Mouse (Mus musculus) liver, embryonic 13.5 days (tissue): ENCODE data around the gene Serpina1c. TPM values are rescaled to one million over a fixed set of nuclear protein-coding genes. Genes with fewer than 3 reads are reported as not detected.
"Not testable (repeated sequence)": the region's sequence is repeated elsewhere in the genome, so short reads cannot be mapped to it uniquely, and the experiment has no call there.

Source experiments
- ATAC-seq: fragments of 200-750 bp; cut with Nextera tagmentation; 2 replicates; pipeline ENCODE4 v1.8.0; 2017; ENCODE audit warnings: low read depth, mild to moderate bottlenecking, moderate number of reproducible peaks, moderate library complexity
- DNase-seq: peaks from one replicate; pipeline ENCODE4 v3.0.0; 2022
- H3K27ac ChIP-seq: fragments of 300-500 bp; sonication (generic); 2 replicates; pipeline ENCODE4 v1.5.1; 2015; ENCODE audit warnings: moderate library complexity, mild to moderate bottlenecking, inconsistent platforms
- H3K27me3 ChIP-seq: fragments of 300-500 bp; sonication (generic); 2 replicates; pipeline ENCODE4 v1.6.1; 2015; ENCODE audit warnings: mild to moderate bottlenecking, inconsistent platforms
- H3K36me3 ChIP-seq: fragments of 300-500 bp; sonication (generic); 2 replicates; pipeline ENCODE4 v1.6.1; 2015; ENCODE audit warnings: mild to moderate bottlenecking, inconsistent platforms
- H3K4me1 ChIP-seq: fragments of 300-500 bp; sonication (generic); replicated peaks from 2 replicates; pipeline ENCODE4 v1.6.1; 2015; ENCODE audit warnings: inconsistent platforms
- H3K4me2 ChIP-seq: fragments of 300-500 bp; sonication (generic); 2 replicates; pipeline ENCODE4 v1.6.1; 2015; ENCODE audit warnings: inconsistent platforms, mild to moderate bottlenecking, moderate library complexity
- H3K4me3 ChIP-seq: fragments of 300-500 bp; sonication (generic); replicated peaks from 2 replicates; pipeline ENCODE4 v1.5.1; 2015; ENCODE audit warnings: mild to moderate bottlenecking, inconsistent platforms
- H3K9ac ChIP-seq: fragments of 300-500 bp; sonication (generic); 2 replicates; pipeline ENCODE4 v1.6.1; 2015; ENCODE audit warnings: mild to moderate bottlenecking, inconsistent platforms
- H3K9me3 ChIP-seq: fragments of 300-500 bp; sonication (generic); replicated peaks from 2 replicates; pipeline ENCODE4 v1.6.1; 2016; ENCODE audit warnings: inconsistent platforms
- WGBS: fragments of 180-500 bp; shearing (Covaris S2); methylation state at CpG from one replicate; pipeline ENCODE4 v1.1.7; 2015; ENCODE audit not compliant: insufficient replicate concordance; 5-methylcytosine and 5-hydroxymethylcytosine counted together
- polyA plus RNA-seq: library from polyadenylated mRNA; unstranded; fragments of >200 nt; fragmentation: Nextera tagmentation; extraction: Ambion mirVana; gene quantifications from 2 replicates; pipeline ENCODE4 v1.2.1, GENCODE M21; 2015

Serpina1c gene
- polyA plus RNA-seq, 1 experiment from 2014 or later, result 90.8 TPM

GRCm38 (mm10) chr12:103853032-103853431, 51.7 kb downstream of the Serpina1c start:
- H3K36me3 ChIP-seq, H3K27me3 ChIP-seq, H3K9me3 ChIP-seq, H3K4me3 ChIP-seq, ATAC-seq, H3K9ac ChIP-seq, H3K27ac ChIP-seq, H3K4me1 ChIP-seq, DNase-seq, H3K4me2 ChIP-seq: not testable (repeated sequence)
- 72% methylated on average over 2 of the region's 2 CpGs for WGBS

Other genes with a start within 250 kb of the Serpina1c start
- gene Serpina6, start 247.7 kb downstream of the Serpina1c start, polyA plus RNA-seq, result 1,289 and 1,494 TPM in 2 replicates
- 0.08 and 0.10 TPM in 2 replicates for gene Serpina16, start 228.7 kb downstream of the Serpina1c start, polyA plus RNA-seq
- 0.07 and 0.12 TPM in 2 replicates for gene Serpina1f, start 209.4 kb downstream of the Serpina1c start, polyA plus RNA-seq
- 113 and 126 TPM in 2 replicates for gene Serpina1d, start 131.3 kb downstream of the Serpina1c start, polyA plus RNA-seq
- gene Serpina1b, start 74.5 kb downstream of the Serpina1c start, polyA plus RNA-seq, result 465 and 505 TPM in 2 replicates
- 280 and 331 TPM in 2 replicates for gene Serpina1a, start 41.3 kb downstream of the Serpina1c start, polyA plus RNA-seq
- gene Serpina1e, start 54.1 kb upstream of the Serpina1c start, polyA plus RNA-seq, result 82.4 and 89.4 TPM in 2 replicates
- 5.0 and 5.4 TPM in 2 replicates for gene Serpina11, start 85.1 kb upstream of the Serpina1c start, polyA plus RNA-seq
- not detected in 2 replicates for gene Serpina9, start 108.9 kb upstream of the Serpina1c start, polyA plus RNA-seq
- gene Serpina12, start 139.6 kb upstream of the Serpina1c start, polyA plus RNA-seq, result 0.06 TPM in 1 of 2 replicates, not detected in the other
- gene Serpina5, start 196.2 kb upstream of the Serpina1c start, polyA plus RNA-seq, result 0.05 TPM in 1 of 2 replicates, not detected in the other
- not detected in 2 replicates for gene Serpina3a, start 207.8 kb upstream of the Serpina1c start, polyA plus RNA-seq
- gene Serpina3b, start 223.1 kb upstream of the Serpina1c start, polyA plus RNA-seq, result 0.06 and 0.20 TPM in 2 replicates
- not detected in 2 replicates for gene Serpina3c, start 249.0 kb upstream of the Serpina1c start, polyA plus RNA-seq